Comparison of ENCODE assay signal across 8 mouse cellular contexts in genomic region chr17:31564858-31565140, GRCm38 (mm10). TPM values are rescaled to one million over a fixed set of nuclear protein-coding genes. Genes with fewer than 3 reads are reported as not detected.
DNase-seq lines count a peak whose midpoint lies in the region; ATAC-seq and TF ChIP-seq lines count a peak whose summit lies in the region.

No protein-coding gene starts in this region.

- H3K79me3 ChIP-seq in C2C12 (ENCODE audit: low read depth), result peaks cover 33% of the 10 kb centered on the region

- H3K27me3 ChIP-seq in heart, embryonic 11.5 days (ENCODE audit: control insufficient read depth, insufficient read depth, low read length), result no peaks in the 10 kb centered on the region
- H3K27me3 ChIP-seq in C2C12 (ENCODE audit: control insufficient read depth, insufficient read depth, insufficient read length), result no peaks in the 10 kb centered on the region
- no peaks in the 10 kb centered on the region for H3K27me3 ChIP-seq in forebrain, embryonic 12.5 days
- no peaks in the 10 kb centered on the region for H3K27me3 ChIP-seq in liver, embryonic 13.5 days

- H3K4me3 ChIP-seq in heart, embryonic 11.5 days (ENCODE audit: low read depth, low read length), result peak overlapping the region; percentile 93
- peak overlapping the region; percentile 68 for H3K4me3 ChIP-seq in C2C12 (ENCODE audit: insufficient read depth, poor library complexity, severe bottlenecking)
- peak overlapping the region; percentile 79 for H3K4me3 ChIP-seq in forebrain, embryonic 12.5 days (replicated peaks)
- peak overlapping the region; percentile 94 for H3K4me3 ChIP-seq in liver, embryonic 13.5 days (replicated peaks)

- ATAC-seq in heart, embryonic 11.5 days (replicated peaks; ENCODE audit: insufficient number of reproducible peaks, low FRiP score, low TSS enrichment), result no peak
- ATAC-seq in forebrain, embryonic 12.5 days (ENCODE audit: low FRiP score), result no peak
- ATAC-seq in liver, embryonic 13.5 days (ENCODE audit: low read depth), result no peak

- H3ac ChIP-seq in C2C12 (ENCODE audit: control insufficient read depth, insufficient read length, low read depth), result peak overlapping the region; percentile 96

- no peak for TF ChIP-seq CTCF in C2C12 (IDR thresholded peaks at IDR 0.05; ENCODE audit: control insufficient read depth, insufficient read depth, insufficient read length)

- intact Hi-C loops in heart, postnatal 25 days (cut with DNase I), result loop anchor here (5.0 kb wide), 1 partner anchor 42 kb away; the partner anchor contains the start of gene Ndufv3

- H3K27ac ChIP-seq in heart, embryonic 11.5 days (ENCODE audit: low read depth, low read length), result peak overlapping the region; percentile 98
- peak overlapping the region; percentile 99 for H3K27ac ChIP-seq in forebrain, embryonic 12.5 days
- peak overlapping the region; percentile 93 for H3K27ac ChIP-seq in liver, embryonic 13.5 days

- H3K36me3 ChIP-seq in heart, embryonic 11.5 days (ENCODE audit: control insufficient read depth, insufficient read depth, low read length), result no peaks in the 10 kb centered on the region
- peaks cover 4% of the 10 kb centered on the region for H3K36me3 ChIP-seq in C2C12 (ENCODE audit: control insufficient read depth, insufficient read depth)
- no peaks in the 10 kb centered on the region for H3K36me3 ChIP-seq in forebrain, embryonic 12.5 days (replicated peaks)
- H3K36me3 ChIP-seq in liver, embryonic 13.5 days, result no peaks in the 10 kb centered on the region

- H3K4me1 ChIP-seq in heart, embryonic 11.5 days (ENCODE audit: control insufficient read depth, insufficient read depth, low read length), result peaks cover 26% of the 10 kb centered on the region
- peaks cover 39% of the 10 kb centered on the region for H3K4me1 ChIP-seq in forebrain, embryonic 12.5 days
- H3K4me1 ChIP-seq in liver, embryonic 13.5 days (replicated peaks), result peaks cover 42% of the 10 kb centered on the region

- no peak for DNase-seq in heart, postnatal 25 days (ENCODE audit: low spot score)
- no peak for DNase-seq in liver, embryonic 13.5 days
- DNase-seq in adrenal gland, postnatal 4 days (ENCODE audit: low spot score in 2 of 2), result no peak
- DNase-seq in urinary bladder, postnatal 14 days (ENCODE audit: low spot score), result no peak
- no peak for DNase-seq in right cerebral cortex, postnatal 4 days

- H3K9ac ChIP-seq in heart, embryonic 11.5 days (ENCODE audit: low read depth, low read length), result peak overlapping the region; percentile 91
- peak overlapping the region; percentile 86 for H3K9ac ChIP-seq in forebrain, embryonic 12.5 days
- H3K9ac ChIP-seq in liver, embryonic 13.5 days, result peak overlapping the region; percentile 96

- H3K79me2 ChIP-seq in C2C12 (ENCODE audit: control insufficient read depth, insufficient read depth), result peaks cover 46% of the 10 kb centered on the region

- H3K4me2 ChIP-seq in heart, embryonic 11.5 days, result peak overlapping the region; percentile 79
- H3K4me2 ChIP-seq in forebrain, embryonic 12.5 days, result peak overlapping the region; percentile 86
- peak overlapping the region; percentile 98 for H3K4me2 ChIP-seq in liver, embryonic 13.5 days

- WGBS in heart, embryonic 11.5 days (ENCODE audit: insufficient replicate concordance), result 2% methylated on average over 31 of the region's 44 CpGs
- under 1% methylated on average over 28 of the region's 44 CpGs for WGBS in forebrain, embryonic 12.5 days
- WGBS in liver, embryonic 13.5 days (ENCODE audit: insufficient replicate concordance), result under 1% methylated on average over 44 of the region's 44 CpGs

- H3K9me3 ChIP-seq in heart, embryonic 11.5 days (replicated peaks; ENCODE audit: control insufficient read depth, low read length), result no peaks in the 10 kb centered on the region
- H3K9me3 ChIP-seq in forebrain, embryonic 12.5 days, result no peaks in the 10 kb centered on the region
- no peaks in the 10 kb centered on the region for H3K9me3 ChIP-seq in liver, embryonic 13.5 days (replicated peaks)

TF ChIP-seq in C2C12, 6 proteins besides CTCF, POLR2A, EP300 and RAD21:
- no peak for TF ChIP-seq CEBPB (IDR thresholded peaks at IDR 0.05; ENCODE audit: low read depth)
- no peak for TF ChIP-seq MAX (IDR thresholded peaks at IDR 0.05)
- no peak for TF ChIP-seq USF1 (IDR thresholded peaks at IDR 0.05; ENCODE audit: low read depth)
- TF ChIP-seq MYOG (IDR thresholded peaks at IDR 0.05; ENCODE audit: control insufficient read depth, extremely low read depth, insufficient read length), result no peak
- TF ChIP-seq MYOD1 (IDR thresholded peaks at IDR 0.05; ENCODE audit: control insufficient read depth, insufficient read length, low read depth), result no peak

RNA-seq across cellular contexts. Expression of gene Pknox1, which starts 0.3 kb away (rescaled TPM):
- polyA plus RNA-seq in heart, embryonic 11.5 days (2014; fragmentation: Nextera tagmentation; extraction: Ambion mirVana), result 19.8 and 20.4 TPM in 2 replicates
- 10 to 100 TPM in 1 of 2 experiments, 1 to 10 TPM in 1; 9.9 to 14.6 TPM for total RNA-seq in heart, postnatal 25 days (2021)
- polyA plus RNA-seq in C2C12 (2012; fragmentation: generic; extraction: Trizol), result 13.6 TPM
- polyA plus RNA-seq in forebrain, embryonic 12.5 days (2016; fragmentation: Nextera tagmentation; extraction: Ambion mirVana), result 30.6 and 31.3 TPM in 2 replicates
- 11.1 and 12.9 TPM in 2 replicates for polyA plus RNA-seq in liver, embryonic 13.5 days (2015; fragmentation: Nextera tagmentation; extraction: Ambion mirVana)
- total RNA-seq in adrenal gland, postnatal 4 days (2021), result 10 to 100 TPM; 22.0 to 26.7 TPM

RNA-seq across cellular contexts. Expression of gene Ndufv3, which starts 44.9 kb away (rescaled TPM):
- polyA plus RNA-seq in heart, embryonic 11.5 days (2014; fragmentation: Nextera tagmentation; extraction: Ambion mirVana), result 528 and 531 TPM in 2 replicates
- total RNA-seq in heart, postnatal 25 days (2021), result 1,000 to 10,000 TPM; 1,413 to 1,444 TPM
- polyA plus RNA-seq in C2C12 (2012; fragmentation: generic; extraction: Trizol), result 178 TPM
- 248 TPM in 2 replicates for polyA plus RNA-seq in forebrain, embryonic 12.5 days (2016; fragmentation: Nextera tagmentation; extraction: Ambion mirVana)
- polyA plus RNA-seq in liver, embryonic 13.5 days (2015; fragmentation: Nextera tagmentation; extraction: Ambion mirVana), result 163 and 179 TPM in 2 replicates
- 100 to 1,000 TPM; 359 to 397 TPM for total RNA-seq in adrenal gland, postnatal 4 days (2021)

RNA-seq across cellular contexts. Expression of gene Wdr4, which starts 45.0 kb away (rescaled TPM):
- polyA plus RNA-seq in heart, embryonic 11.5 days (2014; fragmentation: Nextera tagmentation; extraction: Ambion mirVana), result 20.5 and 22.2 TPM in 2 replicates
- total RNA-seq in heart, postnatal 25 days (2021), result 1 to 10 TPM; 5.7 to 7.4 TPM
- polyA plus RNA-seq in C2C12 (2012; fragmentation: generic; extraction: Trizol), result 48.5 TPM
- 43.2 and 45.6 TPM in 2 replicates for polyA plus RNA-seq in forebrain, embryonic 12.5 days (2016; fragmentation: Nextera tagmentation; extraction: Ambion mirVana)
- polyA plus RNA-seq in liver, embryonic 13.5 days (2015; fragmentation: Nextera tagmentation; extraction: Ambion mirVana), result 36.9 and 39.4 TPM in 2 replicates
- 10 to 100 TPM; 31.4 to 33.7 TPM for total RNA-seq in adrenal gland, postnatal 4 days (2021)
